18 mouse cellular contexts compared by ENCODE assay signal in genomic region chr13:113829079-113829478, GRCm38 (mm10). TPM values are rescaled to one million over a fixed set of nuclear protein-coding genes. Genes with fewer than 3 reads are reported as not detected.
DNase-seq lines count a peak whose midpoint lies in the region; ATAC-seq and TF ChIP-seq lines count a peak whose summit lies in the region.
"Had no signal": no experiment of that assay in that cellular context is flagged by ENCODE, and none has a peak within 500 bp of the region (broad histone marks: within the 10 kb centered on the region; RNA-seq: fewer than 3 reads in every experiment).

No protein-coding gene starts in this region.

- peaks cover 62% of the 10 kb centered on the region for H3K79me2 ChIP-seq in myocyte (ENCODE audit: control insufficient read depth, insufficient read depth)

- TF ChIP-seq POLR2A in myocyte (IDR thresholded peaks at IDR 0.05; ENCODE audit: insufficient read length, low read depth), result no peak

- no peak overlapping the region for H3ac ChIP-seq in myocyte (ENCODE audit: control insufficient read depth, insufficient read length)

- no peak overlapping the region for H3K4me3 ChIP-seq in myocyte
- H3K4me3 ChIP-seq: forebrain, embryonic 15.5 days; heart, embryonic 13.5 days; hindbrain, embryonic 15.5 days; midbrain, embryonic 15.5 days; neural tube, embryonic 13.5 days; stomach, embryonic 15.5 days had no signal

- no peaks in the 10 kb centered on the region for H3K27me3 ChIP-seq in myocyte (ENCODE audit: control insufficient read depth, insufficient read depth, insufficient read length)
- H3K27me3 ChIP-seq: forebrain, embryonic 15.5 days; heart, embryonic 13.5 days; hindbrain, embryonic 15.5 days; midbrain, embryonic 15.5 days; neural tube, embryonic 13.5 days; stomach, embryonic 15.5 days had no signal

- ATAC-seq in granulocyte monocyte progenitor cell, adult 5-6 weeks (replicated peaks; ENCODE audit: poor library complexity, severe bottlenecking), result peak; percentile 85
- ATAC-seq: forebrain, embryonic 15.5 days; midbrain, embryonic 15.5 days had no signal

- peak; percentile 28 for DNase-seq in layer of hippocampus, adult 9-11 months
- DNase-seq in layer of hippocampus, adult 9-10 months (ENCODE audit: low spot score), result no peak
- DNase-seq in CD4-positive helper T cell, adult 2 months (ENCODE audit: low read depth, low spot score), result peak; percentile 70
- no peak for DNase-seq in Muller cell, postnatal 12 days (ENCODE audit: inconsistent ontology term)
- no peak for DNase-seq in cerebellum, postnatal 14 days
- DNase-seq: cerebellum, adult 18-20 months; embryo, embryonic 11 days; gastrocnemius, postnatal 10 days; kidney, adult 9 months; lung, postnatal 36 days had no signal

- peaks cover 14% of the 10 kb centered on the region for H3K36me3 ChIP-seq in myocyte (ENCODE audit: control insufficient read depth, insufficient read depth)
- H3K36me3 ChIP-seq: forebrain, embryonic 15.5 days; heart, embryonic 13.5 days; hindbrain, embryonic 15.5 days; midbrain, embryonic 15.5 days; neural tube, embryonic 13.5 days; stomach, embryonic 15.5 days had no signal

- H3K4me2 ChIP-seq in myocyte (ENCODE audit: low read depth), result peak overlapping the region; percentile 52
- H3K4me2 ChIP-seq: forebrain, embryonic 15.5 days; heart, embryonic 13.5 days; hindbrain, embryonic 15.5 days; midbrain, embryonic 15.5 days; neural tube, embryonic 13.5 days; stomach, embryonic 15.5 days had no signal

TF ChIP-seq in myocyte, 11 proteins besides CTCF, POLR2A, EP300 and RAD21:
- no peak for TF ChIP-seq SRF (IDR thresholded peaks at IDR 0.05; ENCODE audit: control insufficient read depth, insufficient read length, low read depth)
- no peak for TF ChIP-seq USF1 (IDR thresholded peaks at IDR 0.05; ENCODE audit: low read depth)
- TF ChIP-seq CEBPB (IDR thresholded peaks at IDR 0.05; ENCODE audit: insufficient read depth, poor library complexity, severe bottlenecking), result no peak
- TF ChIP-seq E2F4 (IDR thresholded peaks at IDR 0.05; ENCODE audit: insufficient read depth), result no peak
- no peak for TF ChIP-seq TCF3 (IDR thresholded peaks at IDR 0.05; ENCODE audit: insufficient read length, low read depth)
- TF ChIP-seq MAX (IDR thresholded peaks at IDR 0.05; ENCODE audit: low read depth), result no peak
- TF ChIP-seq MYOG (IDR thresholded peaks at IDR 0.05; ENCODE audit: control insufficient read depth in 1 of 3, insufficient read depth in 1 of 3, insufficient read length in 2 of 3, low read depth in 2 of 3), result peak in 2 of 3 experiments; percentile 20 to 58
- TF ChIP-seq POLR2AphosphoS2 (IDR thresholded peaks at IDR 0.05; ENCODE audit: insufficient read length, low read depth), result no peak
- peak; percentile 25 for TF ChIP-seq TCF12 (IDR thresholded peaks at IDR 0.05; ENCODE audit: insufficient read depth, poor library complexity, severe bottlenecking)
- TF ChIP-seq REST (IDR thresholded peaks at IDR 0.05; ENCODE audit: insufficient read depth, insufficient read length), result no peak
- peak in 2 of 3 experiments; percentile 46 to 78 for TF ChIP-seq MYOD1 (IDR thresholded peaks at IDR 0.05; ENCODE audit: control insufficient read depth in 1 of 3, insufficient read length in 2 of 3, low read depth in 2 of 3)

RNA-seq across cellular contexts. Expression of gene Arl15, which starts 34.8 kb away (rescaled TPM):
- 15.6 and 16.1 TPM in 2 replicates for total RNA-seq in granulocyte monocyte progenitor cell, adult 5-6 weeks (2014; fragmentation: Nextera tagmentation)
- 16.4 and 17.3 TPM in 2 replicates for total RNA-seq in granulocyte monocyte progenitor cell, adult 5-6 weeks (2017)
- 11.1 TPM for polyA plus RNA-seq in myocyte (2012; fragmentation: generic; extraction: Trizol)

Comparison
In these comparisons a context has a peak if more than half of its experiments do, and no peak if none do; other contexts are left out.
1. DNase-seq: peak in layer of hippocampus, adult 9-11 months (single experiment) and CD4-positive helper T cell, adult 2 months (single experiment); none in layer of hippocampus, adult 9-10 months (single experiment), Muller cell, postnatal 12 days (single experiment) and cerebellum, postnatal 14 days (0 of 2).